Mouse (Mus musculus) heart, embryonic 14.5 days (tissue): ENCODE measurements at regions not wholly inside any gene's neighbourhood (a gene's known extent, or its start where the extent isn't known, plus 50 kb on each side); places are given as distances from the start of the nearest gene placed in this dataset.

ENCODE experiments used
- ATAC-seq: fragments of 200-750 bp; cut with Nextera tagmentation; 2 replicates; pipeline ENCODE4 v1.8.0; 2017; ENCODE audit warnings: low read depth, moderate TSS enrichment; ENCODE audit not compliant: insufficient number of reproducible peaks, insufficient read depth, low FRiP score
- H3K27ac ChIP-seq, 2 experiments: fragments of 200-500 bp in 1 of 2; fragments of 300-500 bp in 1 of 2; sonication (generic) in 1 of 2; replicated peaks in 1 of 2; 2 replicates each; pipeline ENCODE4 v1.5.1; 2012 to 2014; ENCODE audit warnings: low read depth in 2 of 2, low read length in 2 of 2, control low read depth in 1 of 2, mild to moderate bottlenecking in 1 of 2, mixed read lengths in 1 of 2; ENCODE audit not compliant: control insufficient read depth in 1 of 2, insufficient read depth in 1 of 2
- H3K27me3 ChIP-seq: fragments of 300-500 bp; sonication (generic); 2 replicates; pipeline ENCODE4 v1.6.1; 2014; ENCODE audit warnings: mild to moderate bottlenecking, low read length, control low read depth; ENCODE audit not compliant: control insufficient read depth, insufficient read depth
- H3K36me3 ChIP-seq: fragments of 300-500 bp; sonication (generic); 2 replicates; pipeline ENCODE4 v1.6.1; 2014; ENCODE audit warnings: mild to moderate bottlenecking, control low read depth, low read length, mixed read lengths; ENCODE audit not compliant: control insufficient read depth, insufficient read depth
- H3K4me1 ChIP-seq, 2 experiments: fragments of 200-500 bp in 1 of 2; fragments of 300-500 bp in 1 of 2; sonication (generic) in 1 of 2; 2 replicates each; pipeline ENCODE4 v1.6.1; 2012 to 2014; ENCODE audit warnings: low read length in 2 of 2, control low read depth in 1 of 2, mixed read lengths in 1 of 2; ENCODE audit not compliant: control insufficient read depth in 2 of 2, insufficient read depth in 2 of 2
- H3K4me2 ChIP-seq: fragments of 300-500 bp; sonication (generic); 2 replicates; pipeline ENCODE4 v1.6.1; 2014; ENCODE audit warnings: mild to moderate bottlenecking, low read length
- H3K4me3 ChIP-seq, 2 experiments: fragments of 200-500 bp in 1 of 2; fragments of 300-500 bp in 1 of 2; sonication (generic) in 1 of 2; 2 replicates each; pipeline ENCODE4 v1.5.1; 2012 to 2014; ENCODE audit warnings: low read length in 2 of 2, mild to moderate bottlenecking in 2 of 2, control low read depth in 1 of 2, low read depth in 1 of 2, moderate library complexity in 1 of 2; ENCODE audit not compliant: control insufficient read depth in 1 of 2, insufficient read depth in 1 of 2
- H3K9ac ChIP-seq: fragments of 300-500 bp; sonication (generic); 2 replicates; pipeline ENCODE4 v1.6.1; 2014; ENCODE audit warnings: mild to moderate bottlenecking, low read length
- H3K9me3 ChIP-seq: fragments of 300-500 bp; sonication (generic); 2 replicates; pipeline ENCODE4 v1.6.1; 2016; ENCODE audit warnings: low read length, control low read depth; ENCODE audit not compliant: control insufficient read depth
- WGBS: fragments of 180-500 bp; shearing (Covaris S2); extraction: QIAGEN DNeasy Blood & Tissue Kit; methylation state at CpG from one replicate; pipeline ENCODE4 v1.1.7; 2014; 5-methylcytosine and 5-hydroxymethylcytosine counted together

DNA sequence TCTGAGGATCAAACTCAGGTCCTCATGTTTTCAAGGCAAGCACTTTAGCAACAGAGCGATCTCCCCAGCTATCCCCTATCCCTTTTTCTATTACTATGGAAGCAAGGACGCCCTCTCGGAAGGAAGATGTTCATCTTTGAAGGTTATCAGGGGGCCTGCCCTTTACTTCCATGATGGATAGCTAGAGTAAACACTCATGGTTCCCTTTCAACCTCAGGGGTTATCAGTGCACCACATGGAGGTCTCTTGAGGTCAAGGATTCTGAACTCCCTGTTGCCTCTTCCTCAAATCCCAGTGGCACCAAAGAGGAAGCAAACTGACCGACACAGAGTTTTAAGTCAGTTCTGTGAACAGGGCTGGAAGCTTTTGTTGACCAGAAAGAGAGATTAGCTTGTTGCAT, 59.6 kb upstream of the Cd28 start:
- Histone ChIP-seq H3K9ac (no peak overlapping the region), H3K4me2 (no peak overlapping the region), H3K9me3 (0 out of 2 replicates have a peak, but pooled peaks cover 5% of the 10 kb centered on the region), H3K4me3 (no peak overlapping the region), H3K27me3 (no peaks in the 10 kb centered on the region), H3K36me3 (no peaks in the 10 kb centered on the region), H3K4me1 (peaks cover 18 to 31% of the 10 kb centered on the region in 2 experiments), H3K27ac (no peak overlapping the region)
- 51% methylated on average over 4 of the region's 4 CpGs for WGBS
- ATAC-seq: no peak

DNA sequence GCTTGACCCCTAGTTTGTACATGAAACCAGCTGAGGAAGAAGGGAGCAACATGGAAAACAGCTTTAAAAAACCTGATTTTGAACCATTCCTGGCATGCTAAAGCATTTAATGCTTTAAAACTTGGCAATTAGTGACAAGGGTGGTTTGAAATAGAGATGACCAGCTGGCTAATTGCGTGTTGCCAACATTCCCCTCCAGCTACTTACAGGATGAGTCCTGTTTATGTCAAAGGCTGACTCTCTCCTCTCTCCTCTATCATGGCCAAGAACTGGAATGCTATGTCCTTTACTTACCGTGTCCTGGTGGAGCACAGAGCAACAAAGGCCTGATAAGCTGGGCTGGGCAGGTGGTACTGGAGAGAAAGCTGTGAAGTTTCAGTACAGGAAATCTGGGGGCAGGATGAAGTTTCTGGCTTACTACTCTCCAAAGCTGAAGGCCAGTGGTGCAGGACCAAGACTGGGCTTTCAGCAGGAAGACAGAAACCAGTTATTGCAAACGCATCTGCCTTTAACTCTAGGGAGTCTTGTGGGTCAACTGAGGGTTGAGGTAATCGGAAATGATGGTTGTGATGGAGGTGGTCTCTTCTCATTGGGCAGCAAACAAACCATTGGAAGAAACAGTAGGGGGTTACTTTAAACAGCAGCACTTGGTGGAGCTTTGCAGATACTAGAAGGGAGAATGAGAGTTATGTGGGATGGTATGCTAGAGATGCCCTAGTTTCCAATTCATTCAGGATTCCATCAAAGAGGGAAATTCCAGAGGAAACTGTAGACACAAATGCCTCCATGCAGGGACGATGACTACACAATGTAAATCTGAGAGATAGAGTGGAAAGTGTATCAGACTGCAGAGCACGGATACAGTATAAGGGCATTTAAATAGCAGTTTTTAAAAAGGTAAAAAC, 60.7 kb upstream of the Cd28 start:
- no peak overlapping the region for H3K4me3 ChIP-seq
- peaks cover 18 to 35% of the 10 kb centered on the region in 2 experiments for H3K4me1 ChIP-seq
- H3K27me3 ChIP-seq: no peaks in the 10 kb centered on the region
- WGBS: 40% methylated on average over 6 of the region's 6 CpGs
- peak overlapping the region; percentile 65 to 78 for H3K27ac ChIP-seq
- no peak for ATAC-seq
- H3K9me3 ChIP-seq: 0 out of 2 replicates have a peak, but pooled peaks cover 5% of the 10 kb centered on the region
- no peak overlapping the region for H3K4me2 ChIP-seq
- no peaks in the 10 kb centered on the region for H3K36me3 ChIP-seq
- H3K9ac ChIP-seq: no peak overlapping the region

DNA sequence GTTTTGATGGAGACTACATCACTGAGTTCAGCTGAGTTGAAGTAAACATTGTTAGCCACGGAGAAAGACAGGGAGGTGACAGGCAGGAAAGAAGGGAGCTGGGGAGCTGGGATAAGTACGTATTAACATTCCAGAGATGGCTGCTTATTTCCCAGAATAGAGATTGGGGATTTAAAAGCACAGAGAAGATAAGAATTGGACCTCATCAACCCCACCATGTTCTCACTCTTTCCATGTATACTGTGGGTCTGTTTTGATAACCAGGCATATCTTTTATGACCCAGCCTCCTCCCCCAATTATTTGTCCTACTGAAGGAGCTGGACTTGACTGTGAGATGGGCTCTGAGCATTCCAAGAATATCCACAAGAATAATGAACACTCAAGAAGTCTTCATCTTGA, 61.4 kb upstream of the Cd28 start:
- 2% methylated on average over 2 of the region's 2 CpGs for WGBS
- no peak for ATAC-seq
- H3K9ac ChIP-seq: no peak overlapping the region
- peaks cover 21 to 42% of the 10 kb centered on the region in 2 experiments for H3K4me1 ChIP-seq
- H3K27ac ChIP-seq: peak overlapping the region; percentile 65 to 78; a peak in 3 of 4 replicates
- H3K4me3 ChIP-seq: no peak overlapping the region
- H3K27me3 ChIP-seq: no peaks in the 10 kb centered on the region
- no peaks in the 10 kb centered on the region for H3K36me3 ChIP-seq
- no peak overlapping the region for H3K4me2 ChIP-seq
- 0 out of 2 replicates have a peak, but pooled peaks cover 5% of the 10 kb centered on the region for H3K9me3 ChIP-seq

DNA sequence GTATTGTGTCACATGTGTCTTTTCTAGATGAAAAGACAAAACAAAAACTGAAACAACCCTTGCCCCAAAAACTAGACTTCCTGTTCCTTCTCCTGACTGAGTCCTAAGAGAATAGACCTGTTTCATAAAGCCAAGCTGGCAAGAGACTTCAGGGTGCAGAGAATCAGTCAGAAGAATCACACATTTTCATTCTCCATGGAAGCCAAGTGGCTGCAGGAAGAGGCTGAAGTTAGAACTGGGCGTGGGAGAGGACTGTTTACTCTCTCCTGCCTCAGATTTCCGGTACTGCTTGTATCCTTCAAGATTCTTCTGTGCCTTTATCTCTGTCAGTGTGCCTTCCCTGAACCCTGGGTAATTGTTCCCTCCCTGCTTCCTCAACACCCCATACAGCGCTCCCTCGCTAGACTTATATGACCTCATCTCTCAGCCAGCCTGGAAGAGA, 64.0 kb upstream of the Cd28 start:
- WGBS: 37% methylated on average over 4 of the region's 4 CpGs
- Histone ChIP-seq H3K9ac (no peak overlapping the region), H3K4me3 (no peak overlapping the region), H3K4me1 (peaks cover 22 to 49% of the 10 kb centered on the region in 2 experiments), H3K27me3 (no peaks in the 10 kb centered on the region), H3K36me3 (no peaks in the 10 kb centered on the region), H3K9me3 (0 out of 2 replicates have a peak, but pooled peaks cover 5% of the 10 kb centered on the region), H3K4me2 (no peak overlapping the region), H3K27ac (peak overlapping the region; percentile 42 to 61)
- peak; percentile 49; the same call in 1 of the 2 replicates for ATAC-seq

DNA sequence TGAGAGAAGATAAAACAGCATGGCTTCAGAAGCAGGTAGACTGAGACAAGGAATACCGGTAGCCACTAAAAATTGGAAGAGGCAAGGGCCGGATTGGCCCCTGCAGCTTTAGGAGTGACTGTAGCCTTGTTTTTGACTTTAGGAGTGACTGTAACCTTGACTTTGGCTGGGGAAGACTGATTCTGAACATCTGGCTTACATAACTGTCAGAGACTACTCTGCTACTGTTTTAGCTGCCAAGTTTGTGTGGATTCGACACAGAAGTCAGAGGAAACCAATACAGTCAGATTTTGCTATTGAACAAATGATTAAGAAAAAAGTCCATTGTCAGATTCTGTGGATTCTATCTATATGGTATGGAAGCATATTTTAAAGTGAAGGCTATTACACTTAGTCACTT, 66.4 kb upstream of the Cd28 start:
- peak overlapping the region; percentile 52 to 69 for H3K27ac ChIP-seq
- no peak overlapping the region for H3K4me3 ChIP-seq
- WGBS: 16% methylated on average over 3 of the region's 3 CpGs
- no peak overlapping the region for H3K4me2 ChIP-seq
- peaks cover 18 to 37% of the 10 kb centered on the region in 2 experiments for H3K4me1 ChIP-seq
- H3K9ac ChIP-seq: no peak overlapping the region
- ATAC-seq: no peak; the same call in 1 of the 2 replicates
- no peaks in the 10 kb centered on the region for H3K27me3 ChIP-seq
- H3K9me3 ChIP-seq: 0 out of 2 replicates have a peak, but pooled peaks cover 5% of the 10 kb centered on the region
- H3K36me3 ChIP-seq: no peaks in the 10 kb centered on the region

DNA sequence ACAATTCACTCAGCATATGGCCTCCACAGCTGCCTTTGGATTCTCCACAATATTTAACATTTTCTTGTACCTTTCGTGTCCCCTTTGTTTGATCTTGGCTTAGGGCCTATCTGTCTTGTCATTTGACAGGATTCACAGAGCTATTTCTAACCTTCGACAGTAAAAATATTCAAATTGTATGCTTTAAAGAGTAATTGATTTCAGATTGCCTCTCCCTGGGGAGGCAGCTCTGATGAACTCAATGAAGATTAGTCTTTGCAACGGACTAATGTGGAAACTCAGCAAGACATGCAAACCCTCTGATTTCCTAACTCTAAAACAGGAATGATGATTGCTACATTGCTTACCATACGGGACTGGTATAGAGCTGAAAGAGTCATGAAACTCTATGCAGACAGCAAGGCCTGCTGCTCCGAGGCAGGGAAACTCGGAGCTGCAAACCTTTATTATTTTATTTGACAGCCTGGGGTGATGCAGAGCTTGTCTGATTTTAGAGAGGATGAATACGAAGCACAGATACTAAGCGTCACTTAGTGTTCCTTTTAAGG, 67.2 kb upstream of the Cd28 start:
- WGBS: 56% methylated on average over 8 of the region's 8 CpGs
- no peak for ATAC-seq
- Histone ChIP-seq H3K27ac (peak overlapping the region; percentile 52 to 69), H3K9me3 (0 out of 2 replicates have a peak, but pooled peaks cover 4% of the 10 kb centered on the region), H3K9ac (no peak overlapping the region), H3K27me3 (no peaks in the 10 kb centered on the region), H3K4me3 (no peak overlapping the region), H3K4me1 (peaks cover 18 to 35% of the 10 kb centered on the region in 2 experiments), H3K36me3 (no peaks in the 10 kb centered on the region), H3K4me2 (no peak overlapping the region)

DNA sequence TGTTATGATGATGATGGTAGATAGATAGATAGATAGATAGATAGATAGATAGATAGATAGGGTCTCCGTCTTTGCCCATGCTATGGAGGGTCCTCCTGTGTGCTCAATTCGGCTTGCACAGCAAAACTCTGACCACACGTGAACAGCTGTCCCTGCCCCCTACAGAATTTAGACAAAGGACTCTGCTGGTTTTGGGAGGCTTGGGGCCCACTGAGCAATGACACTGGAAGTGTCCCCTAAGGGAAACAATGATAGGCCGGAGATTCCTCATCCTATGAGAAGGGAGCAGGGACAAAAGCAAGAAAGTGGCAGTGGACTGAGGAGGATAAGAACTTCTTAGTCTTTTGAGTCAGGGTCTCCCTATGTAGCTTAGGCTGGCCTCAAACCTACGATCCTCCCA, 69.8 kb upstream of the Cd28 start:
- Histone ChIP-seq H3K27ac (no peak overlapping the region), H3K9me3 (no peaks in the 10 kb centered on the region), H3K4me3 (no peak overlapping the region), H3K4me1 (peaks cover 14 to 37% of the 10 kb centered on the region in 2 experiments), H3K9ac (no peak overlapping the region), H3K36me3 (no peaks in the 10 kb centered on the region), H3K27me3 (no peaks in the 10 kb centered on the region), H3K4me2 (no peak overlapping the region)
- 84% methylated on average over 5 of the region's 5 CpGs for WGBS
- ATAC-seq: no peak
